Mouse (Mus musculus) forebrain, embryonic 11.5 days (tissue): ENCODE results near the gene Akap12. TPM values are rescaled to one million over a fixed set of nuclear protein-coding genes. Genes with fewer than 3 reads are reported as not detected.

Experiments
- ATAC-seq: fragments of 200-750 bp; cut with Nextera tagmentation; replicated peaks from 2 replicates; pipeline ENCODE4 v1.8.0; 2017; ENCODE audit warnings: moderate TSS enrichment; ENCODE audit not compliant: low FRiP score
- DNase-seq: peaks from one replicate; pipeline ENCODE4 v3.0.0-alpha.2; 2017; ENCODE audit warnings: low spot score
- H3K27ac ChIP-seq: fragments of 300-500 bp; sonication (generic); 2 replicates; pipeline ENCODE4 v1.5.1; 2014; ENCODE audit warnings: low read depth, low read length
- H3K27me3 ChIP-seq: fragments of 300-500 bp; sonication (generic); 2 replicates; pipeline ENCODE4 v1.6.1; 2014; ENCODE audit warnings: mild to moderate bottlenecking, low read length, mixed read lengths; ENCODE audit not compliant: control insufficient read depth, insufficient read depth
- H3K36me3 ChIP-seq: fragments of 300-500 bp; sonication (generic); 2 replicates; pipeline ENCODE4 v1.6.1; 2014; ENCODE audit warnings: mild to moderate bottlenecking, low read length, moderate library complexity, mixed read lengths; ENCODE audit not compliant: control insufficient read depth, insufficient read depth
- H3K4me1 ChIP-seq: fragments of 300-500 bp; sonication (generic); replicated peaks from 2 replicates; pipeline ENCODE4 v1.6.1; 2014; ENCODE audit warnings: low read length, mixed read lengths; ENCODE audit not compliant: control insufficient read depth, insufficient read depth
- H3K4me2 ChIP-seq: fragments of 300-500 bp; sonication (generic); 2 replicates; pipeline ENCODE4 v1.6.1; 2014; ENCODE audit warnings: low read depth, mild to moderate bottlenecking, low read length, moderate library complexity, mixed read lengths; ENCODE audit not compliant: severe bottlenecking
- H3K4me3 ChIP-seq: fragments of 300-500 bp; sonication (generic); 2 replicates; pipeline ENCODE4 v1.5.1; 2014; ENCODE audit warnings: low read depth, low read length
- H3K9ac ChIP-seq: fragments of 300-500 bp; sonication (generic); 2 replicates; pipeline ENCODE4 v1.6.1; 2014; ENCODE audit warnings: low read length
- H3K9me3 ChIP-seq: fragments of 300-500 bp; sonication (generic); 2 replicates; pipeline ENCODE4 v1.6.1; 2016; ENCODE audit warnings: low read length, mixed read lengths; ENCODE audit not compliant: control insufficient read depth
- WGBS: fragments of 180-500 bp; shearing (Covaris S2); extraction: QIAGEN DNeasy Blood & Tissue Kit; methylation state at CpG from one replicate; pipeline ENCODE4 v1.1.7; 2014; 5-methylcytosine and 5-hydroxymethylcytosine counted together
- polyA plus RNA-seq: library from polyadenylated mRNA; unstranded; fragments of >200 nt; fragmentation: Nextera tagmentation; extraction: Ambion mirVana; gene quantifications from 2 replicates; pipeline ENCODE4 v1.2.1, GENCODE M21; 2014

Gene Akap12
- polyA plus RNA-seq, 1 experiment from 2014 or later: 39.1 TPM

DNA sequence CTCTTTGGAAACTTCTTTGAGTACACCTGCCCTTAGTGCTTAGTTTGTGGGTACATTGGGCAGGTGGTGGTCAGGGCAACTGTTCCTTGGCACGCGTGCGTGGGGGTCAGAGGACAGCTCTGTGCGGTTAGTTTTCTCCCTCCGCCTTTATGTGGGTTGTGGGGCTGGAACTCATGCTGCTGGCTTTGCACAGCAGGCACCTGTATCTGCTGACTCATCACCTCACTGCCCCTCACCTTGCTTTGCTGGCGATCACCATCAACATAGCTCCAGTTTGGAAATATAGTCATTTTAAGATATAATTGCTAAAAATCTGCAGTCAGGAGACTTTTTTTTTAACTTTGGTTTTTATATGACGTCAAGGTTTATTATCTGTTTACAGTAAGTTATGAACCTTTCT lies 2.0 kb downstream of the Akap12 start:
- Histone ChIP-seq H3K4me3 (no peak overlapping the region), H3K36me3 (no peaks in the 10 kb centered on the region), H3K4me1 (no peaks in the 10 kb centered on the region; the same call in 1 of the 2 replicates), H3K27ac (no peak overlapping the region), H3K4me2 (no peak overlapping the region), H3K9ac (no peak overlapping the region), H3K9me3 (no peaks in the 10 kb centered on the region), H3K27me3 (no peaks in the 10 kb centered on the region)
- 89% methylated on average over 7 of the region's 7 CpGs for WGBS
- no peak for ATAC-seq
- no peak for DNase-seq

DNA sequence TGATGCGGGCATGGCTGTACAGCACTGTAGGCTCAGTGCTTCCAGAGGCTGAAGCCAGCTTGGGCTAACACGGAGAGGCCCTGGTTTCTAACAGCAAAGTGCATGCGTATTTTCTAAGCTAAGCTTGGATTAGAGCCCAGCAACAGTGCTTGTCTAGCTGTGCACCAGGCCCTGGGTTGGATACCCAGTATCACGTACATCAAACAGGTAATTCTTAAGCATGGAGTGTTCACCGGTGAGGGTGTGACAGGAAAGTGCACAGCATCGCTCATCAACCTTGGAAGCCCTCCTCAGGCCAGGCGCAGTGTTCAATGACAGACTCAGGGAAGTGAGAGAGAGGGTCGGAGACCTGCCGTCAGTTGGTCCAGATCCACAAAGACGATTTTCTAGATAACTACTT lies 9.4 kb downstream of the Akap12 start:
- Histone ChIP-seq H3K4me1 (no peaks in the 10 kb centered on the region), H3K4me3 (no peak overlapping the region), H3K27ac (no peak overlapping the region), H3K36me3 (no peaks in the 10 kb centered on the region), H3K9ac (no peak overlapping the region), H3K4me2 (no peak overlapping the region), H3K9me3 (no peaks in the 10 kb centered on the region), H3K27me3 (no peaks in the 10 kb centered on the region)
- DNase-seq (no peak), ATAC-seq (no peak)
- 94% methylated on average over 10 of the region's 10 CpGs for WGBS

DNA sequence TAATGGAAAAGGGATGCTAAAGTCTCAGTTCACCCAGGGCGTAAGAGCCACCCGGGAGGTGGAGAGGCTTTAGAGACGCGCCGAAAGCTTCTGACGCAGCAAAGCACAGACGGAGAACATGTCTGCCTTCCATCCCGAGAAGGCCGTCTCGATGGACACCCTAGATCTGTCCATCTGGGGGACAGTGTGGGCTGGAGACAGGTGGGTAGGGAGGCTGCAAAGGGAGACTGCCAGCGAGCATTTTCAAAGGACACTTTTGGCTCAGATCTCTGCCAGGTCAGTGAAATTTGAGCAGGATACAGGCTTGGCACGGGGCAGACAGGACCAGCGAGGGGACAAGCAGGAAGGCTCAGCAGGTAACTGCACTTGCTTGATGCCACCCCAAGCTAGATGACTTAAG lies 9.9 kb downstream of the Akap12 start:
- 95% methylated on average over 13 of the region's 13 CpGs for WGBS
- no peak overlapping the region for H3K4me3 ChIP-seq
- H3K9me3 ChIP-seq: no peaks in the 10 kb centered on the region
- H3K4me1 ChIP-seq: no peaks in the 10 kb centered on the region
- no peaks in the 10 kb centered on the region for H3K36me3 ChIP-seq
- no peak overlapping the region for H3K27ac ChIP-seq
- H3K27me3 ChIP-seq: no peaks in the 10 kb centered on the region
- ATAC-seq (no peak), DNase-seq (no peak)
- no peak overlapping the region for H3K9ac ChIP-seq
- H3K4me2 ChIP-seq: no peak overlapping the region

DNA sequence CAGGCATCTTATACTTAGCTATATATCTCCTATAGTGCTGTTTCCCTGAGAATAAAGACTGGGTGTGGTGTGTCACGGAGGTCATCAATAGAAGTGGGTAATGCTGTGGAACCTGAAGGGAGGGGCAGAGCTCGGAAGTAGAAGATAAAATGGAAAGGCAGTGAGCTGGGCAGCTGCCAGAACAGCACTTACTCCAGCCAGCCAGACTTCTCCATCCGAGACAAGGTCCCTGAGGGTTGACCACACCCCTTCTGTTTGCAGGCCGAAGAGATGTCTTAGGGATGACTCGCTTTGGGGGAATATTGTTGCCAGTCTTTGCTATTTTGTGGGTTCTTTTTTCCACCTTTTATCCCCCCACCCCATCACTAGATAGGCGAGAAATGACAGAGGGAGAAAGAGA lies 11.9 kb downstream of the Akap12 start:
- H3K9me3 ChIP-seq: no peaks in the 10 kb centered on the region
- H3K27ac ChIP-seq: no peak overlapping the region
- no peaks in the 10 kb centered on the region for H3K4me1 ChIP-seq
- 79% methylated on average over 6 of the region's 6 CpGs for WGBS
- H3K36me3 ChIP-seq: no peaks in the 10 kb centered on the region
- no peak overlapping the region for H3K4me3 ChIP-seq
- H3K4me2 ChIP-seq: no peak overlapping the region
- ATAC-seq: no peak
- no peaks in the 10 kb centered on the region for H3K27me3 ChIP-seq
- DNase-seq: no peak
- H3K9ac ChIP-seq: no peak overlapping the region

DNA sequence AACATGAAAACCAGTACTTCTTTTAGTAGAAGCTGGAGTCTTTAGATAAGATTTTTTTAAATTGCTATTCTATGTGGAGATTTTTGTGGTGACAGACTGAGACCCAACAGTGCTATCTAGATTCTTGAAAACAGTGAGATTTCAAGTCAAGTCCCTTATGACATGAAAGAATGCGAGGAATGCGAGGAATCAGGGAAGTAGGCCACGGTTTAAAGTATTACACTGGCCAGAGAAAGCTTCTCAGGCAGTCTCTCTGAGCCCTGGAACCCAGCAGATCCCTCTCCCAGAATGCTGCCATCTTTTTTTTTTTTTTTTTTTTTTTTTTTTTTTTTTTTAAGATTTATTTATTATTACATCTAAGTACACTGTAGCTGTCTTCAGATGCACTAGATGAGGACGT lies 16.2 kb downstream of the Akap12 start:
- Histone ChIP-seq H3K27me3 (no peaks in the 10 kb centered on the region), H3K4me2 (no peak overlapping the region), H3K9ac (no peak overlapping the region), H3K27ac (no peak overlapping the region), H3K4me3 (no peak overlapping the region), H3K9me3 (no peaks in the 10 kb centered on the region), H3K4me1 (no peaks in the 10 kb centered on the region), H3K36me3 (no peaks in the 10 kb centered on the region)
- no peak for ATAC-seq
- 62% methylated on average over 4 of the region's 4 CpGs for WGBS
- DNase-seq: no peak

DNA sequence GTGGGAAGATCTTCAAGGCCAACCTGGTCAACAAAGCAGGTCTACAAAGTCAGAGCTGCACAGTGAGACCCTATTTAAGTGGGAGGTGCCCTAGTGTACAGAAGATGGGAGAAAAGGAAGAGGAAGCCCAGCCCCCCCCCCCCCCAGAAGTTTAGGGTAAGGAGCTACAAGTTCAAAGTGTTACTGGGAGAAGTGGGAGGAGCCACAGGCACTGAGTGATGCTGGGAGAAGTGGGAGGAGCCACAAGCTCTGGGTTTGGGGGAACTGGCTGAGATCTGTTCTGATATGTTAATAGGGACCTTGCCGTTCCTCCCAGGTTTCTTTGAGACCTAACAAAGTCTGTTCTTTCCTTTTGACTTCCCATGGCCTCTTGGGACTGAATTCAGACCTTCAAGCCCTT lies 18.6 kb downstream of the Akap12 start:
- Histone ChIP-seq H3K36me3 (no peaks in the 10 kb centered on the region), H3K9me3 (no peaks in the 10 kb centered on the region), H3K27ac (no peak overlapping the region), H3K4me2 (no peak overlapping the region), H3K4me3 (no peak overlapping the region), H3K9ac (no peak overlapping the region), H3K27me3 (no peaks in the 10 kb centered on the region), H3K4me1 (no peaks in the 10 kb centered on the region)
- ATAC-seq (no peak), DNase-seq (no peak)
- WGBS: 77% methylated on average over 1 of the region's 1 CpGs

DNA sequence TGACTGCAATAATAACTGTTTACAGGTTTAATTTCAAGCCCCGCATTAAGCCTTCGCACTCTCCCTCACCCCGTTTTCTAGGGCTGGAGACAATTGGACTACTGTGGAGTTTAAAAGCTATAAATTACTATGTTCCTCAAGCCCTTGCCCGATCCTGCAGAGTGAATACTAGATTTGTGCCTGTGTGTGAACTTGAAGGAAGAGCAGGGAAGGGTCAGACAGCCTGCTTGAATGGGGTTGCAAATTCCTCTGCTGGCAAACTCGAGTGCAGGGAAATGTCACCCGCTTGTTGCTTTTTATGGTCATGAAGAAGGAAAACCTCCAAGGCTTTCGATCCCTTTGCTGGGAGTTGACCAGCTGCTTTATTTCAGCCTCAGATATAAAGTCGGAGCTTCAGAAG lies 19.6 kb downstream of the Akap12 start:
- Histone ChIP-seq H3K36me3 (no peaks in the 10 kb centered on the region), H3K4me1 (no peaks in the 10 kb centered on the region), H3K9ac (no peak overlapping the region), H3K27ac (no peak overlapping the region), H3K4me3 (no peak overlapping the region), H3K4me2 (no peak overlapping the region), H3K9me3 (no peaks in the 10 kb centered on the region), H3K27me3 (no peaks in the 10 kb centered on the region)
- ATAC-seq (no peak), DNase-seq (no peak)
- 83% methylated on average over 8 of the region's 8 CpGs for WGBS

DNA sequence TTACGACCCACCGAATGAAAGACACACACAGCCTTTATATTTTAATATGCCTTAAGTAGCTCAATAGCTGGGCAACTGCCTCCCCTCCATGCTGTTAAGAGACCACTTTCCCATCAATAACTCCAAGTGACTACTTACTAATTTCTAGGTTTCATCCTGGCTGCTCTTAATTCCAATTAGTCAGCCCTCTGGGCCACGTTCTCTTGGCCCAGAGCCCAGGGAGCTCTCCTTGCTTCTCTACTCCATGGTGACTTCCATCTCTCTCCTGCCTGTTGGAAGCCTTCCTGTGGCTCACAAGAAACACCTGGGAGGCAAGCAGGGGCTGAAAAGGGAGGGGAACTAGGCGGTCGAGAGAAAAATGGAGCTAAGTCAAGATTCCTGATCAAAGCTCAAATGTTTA lies 23.0 kb downstream of the Akap12 start:
- Histone ChIP-seq H3K4me2 (no peak overlapping the region), H3K9ac (no peak overlapping the region), H3K4me1 (no peaks in the 10 kb centered on the region), H3K27ac (no peak overlapping the region), H3K9me3 (no peaks in the 10 kb centered on the region), H3K36me3 (no peaks in the 10 kb centered on the region), H3K27me3 (no peaks in the 10 kb centered on the region), H3K4me3 (no peak overlapping the region)
- no peak for ATAC-seq
- 60% methylated on average over 5 of the region's 5 CpGs for WGBS
- DNase-seq: no peak

DNA sequence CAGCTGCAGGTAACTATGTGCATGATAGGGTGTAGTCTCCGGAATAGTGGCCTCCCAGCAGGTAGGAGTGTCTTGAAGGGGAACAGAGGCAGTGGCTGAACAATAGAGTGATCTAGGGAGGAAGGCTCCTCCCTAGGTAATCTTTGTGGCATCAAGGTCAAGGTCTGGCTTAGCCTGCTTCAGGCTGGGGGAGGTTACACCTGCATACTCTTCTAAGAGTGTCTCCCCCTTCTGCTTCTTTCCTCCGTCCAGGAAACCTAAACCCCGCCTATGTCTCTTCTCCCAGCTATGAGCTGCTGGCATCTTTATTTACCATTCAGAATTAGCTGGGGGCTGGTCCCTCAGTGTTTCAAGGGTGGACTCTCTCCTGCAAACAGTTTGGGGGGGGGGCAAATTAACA lies 23.5 kb downstream of the Akap12 start:
- H3K27me3 ChIP-seq: no peaks in the 10 kb centered on the region
- H3K27ac ChIP-seq: no peak overlapping the region
- H3K4me2 ChIP-seq: no peak overlapping the region
- WGBS: 42% methylated on average over 3 of the region's 3 CpGs
- H3K9me3 ChIP-seq: no peaks in the 10 kb centered on the region
- H3K4me3 ChIP-seq: no peak overlapping the region
- H3K9ac ChIP-seq: no peak overlapping the region
- no peak for DNase-seq
- no peak for ATAC-seq
- no peaks in the 10 kb centered on the region for H3K36me3 ChIP-seq
- H3K4me1 ChIP-seq: no peaks in the 10 kb centered on the region
